Mouse (Mus musculus): ENCODE results near the gene Rpp14.

DNA sequence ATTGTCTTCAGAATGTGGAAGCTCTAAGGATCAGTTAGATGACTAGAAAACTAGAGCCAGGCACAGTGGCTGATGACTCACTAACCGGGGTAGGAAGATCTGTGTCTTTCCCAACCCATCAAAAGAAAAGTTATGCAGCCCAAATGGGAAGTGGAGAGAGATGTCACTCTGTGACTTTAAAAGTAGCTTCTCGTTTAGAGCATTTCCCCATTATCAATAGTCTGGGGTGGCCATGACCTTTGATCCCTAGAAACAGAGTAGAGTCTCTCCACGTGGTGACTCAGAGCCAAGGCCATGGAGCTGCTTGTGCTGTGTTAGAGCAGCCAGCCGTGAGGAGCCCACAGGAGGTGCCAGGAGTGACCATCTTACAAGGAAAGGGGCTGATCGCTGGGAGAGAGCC, 13.3 kb downstream of the Rpp14 start:
- TF ChIP-seq CTCF (IDR thresholded peaks at IDR 0.05; ENCODE audit: borderline replicate concordance, extremely low read depth, insufficient read depth, insufficient read length) (no peak), POLR2A (IDR thresholded peaks at IDR 0.05; ENCODE audit: borderline replicate concordance, extremely low read depth, insufficient read depth, insufficient read length, poor library complexity, severe bottlenecking) (no peak)
